Mouse (Mus musculus): ENCODE measurements around the gene Spaca1. TPM values are rescaled to one million over a fixed set of nuclear protein-coding genes. Genes with fewer than 3 reads are reported as not detected.

Gene Spaca1
- polyA plus RNA-seq, 1 experiment from 2014 or later: 2.2 TPM

DNA sequence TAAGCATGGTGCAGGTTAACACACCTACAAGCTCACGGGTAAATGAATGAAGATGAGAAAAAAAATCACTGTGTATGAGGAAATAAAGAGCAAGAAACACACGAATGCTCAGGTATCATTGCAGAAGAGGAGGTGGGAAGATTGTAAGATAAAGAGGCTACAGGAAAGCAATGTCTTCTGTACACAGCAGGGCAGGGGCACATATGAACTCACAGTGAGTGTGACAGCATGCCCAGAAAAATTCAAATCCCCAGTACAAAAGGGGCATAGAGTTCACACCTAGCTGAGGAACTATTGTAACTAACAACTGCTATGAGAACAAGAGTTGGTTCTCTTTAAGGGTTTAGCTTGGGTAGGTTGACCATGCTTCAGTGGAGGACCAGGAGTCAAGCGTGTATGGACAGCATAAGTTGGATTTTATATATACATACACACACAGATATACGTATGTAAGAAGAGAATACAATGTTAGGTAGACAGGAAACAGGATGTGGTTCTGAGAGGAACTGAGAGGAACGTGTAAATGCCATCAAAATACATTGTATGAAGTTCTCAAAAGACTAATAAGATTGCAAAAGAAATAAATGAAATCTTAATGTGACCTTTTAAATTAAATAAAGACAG, 61.4 kb downstream of the Spaca1 start:
- 84% methylated on average over 5 of the region's 5 CpGs for WGBS

More for the DNA sequence above, 61.4 kb downstream of the Spaca1 start:
- no peak overlapping the region for H3K27ac ChIP-seq (ENCODE audit: low read depth, low read length)
- DNase-seq (ENCODE audit: low spot score, missing footprints) (no peak), ATAC-seq (ENCODE audit: low FRiP score) (no peak)
- H3K4me2 ChIP-seq: no peak overlapping the region
- no peak overlapping the region for H3K9ac ChIP-seq (ENCODE audit: low read length)
- H3K27me3 ChIP-seq (ENCODE audit: control insufficient read depth, insufficient read depth, low read length): no peaks in the 10 kb centered on the region
- H3K9me3 ChIP-seq (ENCODE audit: control insufficient read depth, low read length): no peaks in the 10 kb centered on the region
- H3K4me3 ChIP-seq (ENCODE audit: low read depth, low read length): no peak overlapping the region
- no peaks in the 10 kb centered on the region for H3K36me3 ChIP-seq (ENCODE audit: control insufficient read depth, insufficient read depth, low read length)
- no peaks in the 10 kb centered on the region for H3K4me1 ChIP-seq (ENCODE audit: control insufficient read depth, insufficient read depth, low read length)

Other genes starting within 250 kb of the Spaca1 start
- 15.9 and 17.5 TPM in 2 replicates for gene Cnr1, start 125.6 kb downstream of the Spaca1 start, polyA plus RNA-seq (2014; fragmentation: Nextera tagmentation; extraction: Ambion mirVana)

All from midbrain, embryonic 11.5 days (tissue).